Mouse (Mus musculus) layer of hippocampus, postnatal 25 days (tissue): ENCODE data around the gene Tet1. TPM values are rescaled to one million over a fixed set of nuclear protein-coding genes. Genes with fewer than 3 reads are reported as not detected.
A peak's percentile ranks its signal among the peaks of the same experiment; 100 is the strongest.
"Not testable (repeated sequence)": the region's sequence is repeated elsewhere in the genome, so short reads cannot be mapped to it uniquely, and the experiment has no call there.

Experiments used
- DNase-seq, 2 experiments: peaks; one replicate each; pipeline ENCODE4 v3.0.0; 2022; ENCODE audit warnings: mixed read lengths in 2 of 2, low spot score in 1 of 2; ENCODE audit errors: extremely low spot score in 1 of 2
- total RNA-seq, 2 experiments: library from RNA; stranded (reverse); gene quantifications; 2 replicates each; pipeline ENCODE4 v1.2.3; 2021

Gene Tet1
- total RNA-seq, 2 experiments from 2014 or later = 20.5 to 27.6 TPM

GRCm38 (mm10) chr10:62791251-62792176, 117.3 kb downstream of the Tet1 start:
- peak; percentile 11 to 28 for DNase-seq

- DNase-seq = not testable (repeated sequence)
Measured at GRCm38 (mm10) chr10:62781776-62782175, 127.0 kb downstream of the Tet1 start.

Other genes starting within 250 kb of the Tet1 start
- 1 to 10 TPM; 2.8 TPM for gene Stox1, start 182.9 kb downstream of the Tet1 start, total RNA-seq
- gene Ccar1, start 116.7 kb downstream of the Tet1 start, total RNA-seq = 10 to 100 TPM; 52.3 to 64.1 TPM
- 10 to 100 TPM; 42.3 to 45.3 TPM for gene Slc25a16, start 11.6 kb upstream of the Tet1 start, total RNA-seq
- 1 to 10 TPM; 2.1 to 2.2 TPM for gene Dna2, start 38.0 kb upstream of the Tet1 start, total RNA-seq
- gene Rufy2, start 71.2 kb upstream of the Tet1 start, total RNA-seq = 10 to 100 TPM; 67.3 to 73.5 TPM
- 10 to 100 TPM; 40.8 to 53.7 TPM for gene Hnrnph3, start 115.2 kb upstream of the Tet1 start, total RNA-seq
- 1 to 10 TPM; 1.3 to 1.6 TPM for gene Pbld2, start 115.3 kb upstream of the Tet1 start, total RNA-seq
- gene Pbld1, start 151.2 kb upstream of the Tet1 start, total RNA-seq = under 1 TPM; 0.30 to 0.31 TPM
- gene Atoh7, start 190.7 kb upstream of the Tet1 start, total RNA-seq = 1 to 10 TPM; 1.4 to 1.6 TPM